Mouse (Mus musculus) cerebellum, adult 9-10 months (tissue): ENCODE data around the gene H1foo.

Source experiments
- DNase-seq: peaks from one replicate; pipeline ENCODE4 v3.0.0; 2022

Gene H1foo

DNA sequence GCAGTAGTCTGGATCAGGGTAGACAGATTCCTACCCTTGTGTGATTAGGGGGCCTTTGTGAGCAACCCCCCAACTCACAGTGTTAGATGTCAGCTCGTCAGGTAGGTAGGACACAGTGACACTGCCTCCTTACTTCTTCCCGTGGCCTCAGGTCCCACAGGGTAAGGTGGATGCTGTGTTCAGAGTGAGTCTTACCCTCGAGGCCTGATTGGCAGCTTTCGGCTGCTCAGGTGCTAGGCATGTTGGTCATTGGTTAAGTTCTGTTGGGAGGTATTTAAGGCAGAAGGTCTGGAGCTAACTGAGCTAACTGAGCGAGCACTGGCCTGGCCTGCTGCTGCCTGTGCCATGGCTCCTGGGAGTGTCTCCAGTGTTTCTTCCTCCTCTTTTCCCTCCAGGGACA, at the start of gene H1foo:
H1foo (plus strand) TSS at position 301 of the 400 bp plus-strand sequence.
- DNase-seq: no peak

GRCm38 (mm10) chr6:115896346-115896745, 48.4 kb upstream of the H1foo start:
- DNase-seq: no peak

GRCm38 (mm10) chr6:115897117-115897516, 47.6 kb upstream of the H1foo start:
- no peak for DNase-seq

- DNase-seq: no peak
Measured at GRCm38 (mm10) chr6:115897926-115898520, 46.7 kb upstream of the H1foo start.

GRCm38 (mm10) chr6:115901062-115901461, 43.7 kb upstream of the H1foo start:
- DNase-seq: peak; percentile 90

GRCm38 (mm10) chr6:115901489-115901931, 43.2 kb upstream of the H1foo start:
- DNase-seq: peak; percentile 61

GRCm38 (mm10) chr6:115902545-115902944, 42.2 kb upstream of the H1foo start:
- DNase-seq: no peak

DNA sequence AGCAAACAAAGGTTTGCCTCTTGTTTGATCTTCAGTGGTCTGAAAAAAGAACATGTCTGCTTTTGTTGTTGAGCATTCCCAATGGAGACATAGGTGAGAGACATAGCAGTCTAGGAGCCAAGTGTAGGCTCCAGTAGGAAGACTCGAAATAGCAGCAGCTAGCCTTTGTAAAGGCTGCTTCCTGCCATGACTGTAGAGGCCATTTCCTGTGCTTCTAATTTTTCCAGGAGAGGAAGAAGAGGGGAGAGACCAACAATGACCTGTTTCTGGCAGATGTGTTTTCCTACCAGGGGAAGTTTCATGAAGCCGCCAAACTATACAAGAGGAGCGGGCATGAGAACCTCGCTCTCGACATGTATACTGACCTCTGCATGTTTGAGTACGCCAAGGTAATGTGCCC, 39.2 kb upstream of the H1foo start:
- DNase-seq: no peak

GRCm38 (mm10) chr6:115906455-115906854, 38.3 kb upstream of the H1foo start:
- DNase-seq: no peak

GRCm38 (mm10) chr6:115906871-115907270, 37.9 kb upstream of the H1foo start:
- no peak for DNase-seq

DNA sequence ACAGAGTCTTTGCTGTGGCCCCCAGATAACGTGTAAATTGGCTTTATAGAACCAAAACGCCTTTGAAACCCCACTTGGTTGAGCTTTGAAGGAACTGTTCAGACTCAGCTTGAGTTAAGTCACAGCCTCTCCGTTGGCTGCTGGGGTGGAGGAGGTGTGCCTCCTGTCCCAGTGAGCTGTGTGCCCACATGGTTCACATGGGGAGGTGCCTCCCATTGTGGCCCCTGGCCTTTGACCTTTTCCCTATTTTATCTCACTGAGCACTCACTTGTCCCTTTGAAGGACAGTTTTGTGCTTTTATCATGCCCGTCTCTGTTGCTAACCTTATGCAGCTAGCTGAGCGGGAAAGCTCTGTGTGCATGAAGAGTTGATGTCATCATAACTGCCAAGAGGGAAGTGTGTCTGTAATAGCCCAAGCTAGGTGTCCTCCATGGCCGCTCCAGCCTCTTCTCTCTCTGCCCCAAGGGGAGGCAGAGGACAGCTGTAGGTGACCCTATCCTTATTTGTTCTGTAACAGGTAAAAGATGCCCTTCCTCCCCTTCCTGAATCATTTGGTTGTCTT, 36.2 kb upstream of the H1foo start:
- DNase-seq: no peak

GRCm38 (mm10) chr6:115909052-115909451, 35.7 kb upstream of the H1foo start:
- no peak for DNase-seq

DNA sequence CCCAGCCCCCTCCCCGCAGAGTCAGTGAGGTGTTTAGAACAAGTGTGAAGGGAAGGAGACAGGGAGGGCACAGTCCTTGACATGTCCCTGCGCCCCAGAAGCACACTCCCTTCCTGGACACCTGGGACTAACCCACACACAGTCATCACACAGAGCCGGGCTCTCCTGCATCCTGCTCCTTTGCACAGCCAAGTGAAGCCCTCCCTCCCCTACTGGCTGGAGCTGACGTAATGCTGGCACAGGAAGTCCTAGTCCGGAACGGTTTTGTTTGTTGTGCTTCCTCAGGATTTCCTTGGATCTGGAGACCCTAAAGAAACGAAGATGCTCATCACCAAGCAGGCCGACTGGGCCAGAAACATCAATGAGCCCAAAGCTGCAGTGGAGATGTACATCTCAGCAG, 34.8 kb upstream of the H1foo start:
- no peak for DNase-seq

GRCm38 (mm10) chr6:115911763-115912162, 33.0 kb upstream of the H1foo start:
- no peak for DNase-seq

DNA sequence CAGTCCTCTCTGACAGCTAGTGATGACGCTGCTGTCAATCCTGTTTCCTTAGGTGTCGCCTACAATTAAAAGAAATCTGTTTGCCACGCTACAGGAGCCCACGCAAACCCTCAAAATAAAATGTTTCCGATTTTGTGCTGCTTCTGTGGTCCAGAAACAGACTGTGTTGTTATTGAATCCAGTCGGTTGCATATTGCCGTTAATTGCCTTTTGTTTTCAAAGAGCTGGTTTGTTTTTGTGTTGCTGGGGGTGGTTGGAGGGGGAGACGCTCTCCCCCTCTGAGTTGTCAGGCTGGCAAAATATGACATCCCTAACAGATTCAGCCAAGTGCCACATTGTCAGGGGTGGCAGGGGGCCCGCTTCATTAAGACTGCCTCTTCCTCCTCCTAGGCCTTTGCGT, 31.3 kb upstream of the H1foo start:
- DNase-seq: no peak

- DNase-seq: peak; percentile 81
Measured at GRCm38 (mm10) chr6:115914511-115915202, 30.1 kb upstream of the H1foo start.

DNA sequence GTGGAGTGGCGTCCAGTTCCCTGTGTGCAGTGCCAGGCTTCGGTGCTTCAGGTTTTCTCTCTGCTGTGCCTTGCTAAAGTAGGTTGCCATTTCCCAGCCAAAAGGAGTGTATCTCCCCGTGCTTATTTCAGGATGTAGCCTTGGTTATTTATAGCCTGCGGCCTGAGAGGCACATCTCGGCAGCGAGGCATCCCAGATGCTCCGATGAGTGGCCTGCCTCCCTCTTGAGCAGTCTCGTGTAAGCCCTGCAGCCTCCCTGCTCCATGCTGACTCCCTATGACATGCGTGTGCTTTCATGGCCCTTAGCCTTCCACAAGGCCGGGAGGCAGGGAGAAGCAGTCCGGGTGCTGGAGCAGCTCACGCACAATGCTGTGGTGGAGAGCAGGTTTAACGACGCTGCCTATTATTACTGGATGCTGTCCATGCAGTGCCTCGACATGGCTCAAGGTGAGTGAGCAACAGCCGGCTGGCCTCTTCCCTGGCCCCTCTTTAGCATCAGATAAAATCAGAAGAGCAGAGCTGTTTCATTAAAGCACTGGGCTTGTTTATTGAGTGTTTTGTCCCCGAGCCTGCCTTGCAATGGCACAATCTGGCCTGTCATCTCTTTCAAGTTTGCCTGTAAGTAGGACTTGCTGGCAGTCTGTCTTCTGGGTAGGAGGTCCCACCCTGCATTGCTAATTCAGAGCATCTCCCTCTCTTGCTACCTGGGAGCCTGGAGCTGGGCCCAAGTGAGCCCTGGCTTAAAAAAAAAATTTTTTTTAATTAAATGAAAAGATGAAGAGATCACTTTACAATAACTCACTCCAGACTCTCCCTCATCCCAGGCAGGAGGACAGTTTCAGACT, 28.9 kb upstream of the H1foo start:
- DNase-seq: peak; percentile 80

GRCm38 (mm10) chr6:115916611-115917010, 28.1 kb upstream of the H1foo start:
- peak; percentile 78 for DNase-seq

- DNase-seq: no peak
Measured at GRCm38 (mm10) chr6:115918615-115919014, 26.1 kb upstream of the H1foo start.

DNA sequence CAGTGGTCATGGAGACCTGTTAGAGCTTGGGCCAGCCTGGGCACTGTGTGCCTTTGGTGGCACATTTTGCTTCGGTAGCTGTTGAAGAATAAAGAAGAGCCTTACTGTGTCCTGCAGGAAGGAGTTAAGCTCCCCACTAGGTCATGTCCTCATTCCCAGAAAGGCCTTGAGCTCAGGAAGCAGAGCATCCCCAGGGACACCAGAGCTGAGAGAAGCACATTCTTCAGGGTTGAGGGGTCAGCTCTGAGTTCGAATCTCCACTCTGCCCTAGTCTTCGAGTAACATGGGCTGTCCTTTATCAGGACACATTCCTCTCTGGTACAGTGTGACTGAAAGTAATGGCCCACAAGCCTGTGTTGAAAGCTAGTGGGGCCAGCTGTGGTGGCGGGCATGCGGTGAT, 24.9 kb upstream of the H1foo start:
- DNase-seq: no peak

DNA sequence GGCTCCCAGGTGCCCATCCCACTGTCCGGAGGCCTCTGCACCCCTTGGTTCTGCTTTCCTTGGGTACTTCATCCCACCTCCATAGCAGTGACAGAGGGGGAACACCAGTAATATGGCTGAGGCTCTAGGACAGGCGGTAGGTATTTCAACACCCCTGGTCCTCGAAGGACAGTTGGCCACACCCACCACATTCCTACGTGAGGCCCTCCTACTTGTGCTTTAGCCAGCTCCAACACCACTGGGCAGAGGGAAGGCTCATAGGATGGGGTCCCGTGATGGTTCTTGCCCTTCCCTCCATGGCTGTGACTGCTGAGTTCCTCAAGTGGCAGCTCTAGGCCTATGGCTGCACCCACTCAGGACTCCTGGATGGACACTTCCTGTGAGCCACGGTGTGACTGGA, 19.9 kb upstream of the H1foo start:
- DNase-seq: no peak

GRCm38 (mm10) chr6:115926416-115926815, 18.3 kb upstream of the H1foo start:
- no peak for DNase-seq
